Mouse (Mus musculus) stomach, postnatal 0 days (tissue): ENCODE measurements around the gene Wdr5. TPM values are rescaled to one million over a fixed set of nuclear protein-coding genes. Genes with fewer than 3 reads are reported as not detected.
"Not testable (repeated sequence)": the region's sequence is repeated elsewhere in the genome, so short reads cannot be mapped to it uniquely, and the experiment has no call there.

Experiments
- ATAC-seq: fragments of 200-750 bp; cut with Nextera tagmentation; 2 replicates; pipeline ENCODE4 v1.8.0; 2017; ENCODE audit not compliant: low FRiP score, low TSS enrichment
- DNase-seq: peaks from one replicate; pipeline ENCODE4 v3.0.0-alpha.2; 2016; ENCODE audit warnings: low spot score
- H3K27ac ChIP-seq: fragments of 300-500 bp; sonication (generic); replicated peaks from 2 replicates; pipeline ENCODE4 v1.5.1; 2014; ENCODE audit warnings: mild to moderate bottlenecking, control low read depth
- H3K27me3 ChIP-seq: fragments of 300-500 bp; sonication (generic); 2 replicates; pipeline ENCODE4 v1.6.1; 2014; ENCODE audit warnings: low read length; ENCODE audit not compliant: control insufficient read depth, insufficient read depth
- H3K36me3 ChIP-seq: fragments of 300-500 bp; sonication (generic); 2 replicates; pipeline ENCODE4 v1.6.1; 2014; ENCODE audit warnings: low read length, mixed read lengths; ENCODE audit not compliant: control insufficient read depth, insufficient read depth
- H3K4me1 ChIP-seq: fragments of 300-500 bp; sonication (generic); replicated peaks from 2 replicates; pipeline ENCODE4 v1.6.1; 2014; ENCODE audit warnings: antibody characterized with exemption; ENCODE audit not compliant: control insufficient read depth, insufficient read depth
- H3K4me2 ChIP-seq: fragments of 300-500 bp; sonication (generic); replicated peaks from 2 replicates; pipeline ENCODE4 v1.6.1; 2014; ENCODE audit warnings: low read depth, mild to moderate bottlenecking, control low read depth, moderate library complexity
- H3K4me3 ChIP-seq: fragments of 300-500 bp; sonication (generic); 2 replicates; pipeline ENCODE4 v1.5.1; 2014; ENCODE audit warnings: low read depth, low read length, control low read depth
- H3K9ac ChIP-seq: fragments of 300-500 bp; sonication (generic); 2 replicates; pipeline ENCODE4 v1.6.1; 2014; ENCODE audit warnings: mild to moderate bottlenecking, low read length, control low read depth, mixed read lengths
- H3K9me3 ChIP-seq: fragments of 300-500 bp; sonication (generic); 2 replicates; pipeline ENCODE4 v1.6.1; 2016; ENCODE audit warnings: low read length; ENCODE audit not compliant: control insufficient read depth
- CTCF ChIP-seq: IDR thresholded peaks from 2 replicates; pipeline ENCODE4 v1.5.1; 2016; ENCODE audit warnings: antibody characterized with exemption, low read depth, mild to moderate bottlenecking, moderate library complexity
- EP300 ChIP-seq: optimal IDR thresholded peaks from 2 replicates; pipeline ENCODE3; 2016; ENCODE audit warnings: antibody characterized with exemption
- WGBS: fragments of 180-500 bp; shearing (Covaris S2); extraction: QIAGEN DNeasy Blood & Tissue Kit; methylation state at CpG from one replicate; pipeline ENCODE4 v1.1.7; 2014; 5-methylcytosine and 5-hydroxymethylcytosine counted together
- polyA plus RNA-seq: library from polyadenylated mRNA; unstranded; fragments of >200 nt; fragmentation: Nextera tagmentation; extraction: Ambion mirVana; gene quantifications from 2 replicates; pipeline ENCODE4 v1.2.1, GENCODE M21; 2015

Wdr5 gene
- polyA plus RNA-seq, 1 experiment from 2014 or later: 19.3 TPM

DNA sequence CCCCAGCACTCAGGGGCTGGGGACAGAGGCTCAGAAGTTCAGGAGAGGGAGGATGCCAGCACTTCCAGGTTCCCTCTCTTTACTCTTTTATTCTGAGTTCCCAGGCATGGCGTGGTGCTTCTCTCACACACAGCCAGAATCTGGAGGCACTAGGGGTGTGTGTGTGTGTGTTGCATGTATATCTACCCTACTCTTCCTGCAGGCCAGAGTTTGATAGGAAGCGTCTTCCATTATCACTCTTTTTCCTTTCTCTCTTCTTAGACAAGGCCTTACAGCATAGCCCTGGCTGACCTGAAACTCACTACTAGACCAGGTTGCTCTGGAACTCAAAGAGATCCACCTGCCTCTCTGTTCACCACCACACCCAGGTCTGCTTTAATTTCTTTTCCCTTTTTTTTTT, 24.0 kb upstream of the Wdr5 start:
- Histone ChIP-seq H3K27ac (no peak overlapping the region), H3K9me3 (no peaks in the 10 kb centered on the region), H3K4me3 (no peak overlapping the region), H3K27me3 (no peaks in the 10 kb centered on the region), H3K9ac (no peak overlapping the region), H3K36me3 (no peaks in the 10 kb centered on the region), H3K4me1 (no peaks in the 10 kb centered on the region), H3K4me2 (no peak overlapping the region)
- no peak for ATAC-seq
- TF ChIP-seq CTCF (no peak), EP300 (no peak)
- 83% methylated on average over 2 of the region's 2 CpGs for WGBS
- DNase-seq: no peak

DNA sequence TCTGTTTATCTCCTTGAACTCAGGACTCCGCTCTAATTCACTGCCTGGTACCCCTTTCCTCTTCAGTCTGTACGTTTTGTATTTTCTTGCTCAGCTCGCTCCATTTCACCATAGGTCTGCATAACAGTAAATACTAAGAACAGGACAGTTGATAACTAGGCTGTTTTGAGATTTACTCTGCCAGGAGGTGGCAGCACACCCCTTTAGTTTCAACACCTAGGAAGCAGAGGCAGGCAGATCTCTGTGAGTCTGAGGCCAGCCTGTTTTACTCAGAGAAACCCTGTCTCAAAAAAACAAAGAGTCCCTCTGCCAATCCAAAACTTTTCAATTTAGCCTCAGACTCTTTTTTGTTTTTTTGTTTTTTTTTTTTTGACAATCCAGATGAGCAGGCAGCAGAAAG, 21.0 kb upstream of the Wdr5 start:
- H3K27me3 ChIP-seq: no peaks in the 10 kb centered on the region
- H3K27ac ChIP-seq: no peak overlapping the region
- no peak overlapping the region for H3K9ac ChIP-seq
- TF ChIP-seq EP300 (no peak), CTCF (peak; percentile 29)
- no peaks in the 10 kb centered on the region for H3K36me3 ChIP-seq
- DNase-seq (no peak), ATAC-seq (no peak)
- no peaks in the 10 kb centered on the region for H3K9me3 ChIP-seq
- 94% methylated on average over 3 of the region's 3 CpGs for WGBS
- H3K4me1 ChIP-seq: no peaks in the 10 kb centered on the region
- H3K4me2 ChIP-seq: no peak overlapping the region
- H3K4me3 ChIP-seq: no peak overlapping the region

DNA sequence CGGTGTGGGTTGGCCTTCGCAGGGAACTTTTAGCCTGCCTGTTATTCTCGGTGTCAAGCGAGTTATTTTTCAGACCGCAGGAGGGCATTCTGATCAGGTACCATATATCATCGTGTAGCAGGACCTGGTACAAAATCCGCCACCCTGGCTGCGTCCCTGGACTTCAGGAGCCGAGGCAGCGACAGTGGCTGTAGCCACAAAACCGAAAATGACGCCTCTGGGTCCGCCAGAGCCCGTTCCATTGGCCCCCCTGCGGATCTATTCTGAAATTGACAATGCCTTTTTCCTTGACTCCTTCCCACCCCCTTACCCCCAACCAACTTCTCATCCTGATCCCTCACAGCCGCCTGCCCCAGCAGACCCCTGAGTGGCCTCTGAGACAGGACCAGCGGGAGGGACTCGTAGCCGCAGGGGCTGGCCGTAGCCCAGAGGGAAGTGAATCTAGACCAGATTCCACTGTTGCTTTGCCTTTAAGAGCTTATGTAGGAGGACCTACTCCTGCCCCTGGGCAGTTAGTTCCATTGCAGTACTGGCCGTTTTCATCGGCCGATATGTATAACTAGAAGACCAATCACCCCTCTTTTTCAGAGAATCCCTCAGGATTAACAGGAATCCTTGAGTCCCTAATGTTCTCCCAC, 18.4 kb upstream of the Wdr5 start:
- TF ChIP-seq EP300 (no peak), CTCF (no peak; the same call in 1 of the 2 replicates)
- no peak for DNase-seq
- H3K27me3 ChIP-seq: no peaks in the 10 kb centered on the region
- no peak overlapping the region for H3K9ac ChIP-seq
- H3K4me3 ChIP-seq: peak overlapping the region; percentile 32
- 45% methylated on average over 23 of the region's 23 CpGs for WGBS
- no peaks in the 10 kb centered on the region for H3K9me3 ChIP-seq
- no peaks in the 10 kb centered on the region for H3K36me3 ChIP-seq
- H3K27ac ChIP-seq: no peak overlapping the region; the same call in 1 of the 2 replicates
- no peaks in the 10 kb centered on the region for H3K4me1 ChIP-seq
- ATAC-seq: no peak; the same call in 1 of the 2 replicates
- peak overlapping the region; percentile 54 for H3K4me2 ChIP-seq

DNA sequence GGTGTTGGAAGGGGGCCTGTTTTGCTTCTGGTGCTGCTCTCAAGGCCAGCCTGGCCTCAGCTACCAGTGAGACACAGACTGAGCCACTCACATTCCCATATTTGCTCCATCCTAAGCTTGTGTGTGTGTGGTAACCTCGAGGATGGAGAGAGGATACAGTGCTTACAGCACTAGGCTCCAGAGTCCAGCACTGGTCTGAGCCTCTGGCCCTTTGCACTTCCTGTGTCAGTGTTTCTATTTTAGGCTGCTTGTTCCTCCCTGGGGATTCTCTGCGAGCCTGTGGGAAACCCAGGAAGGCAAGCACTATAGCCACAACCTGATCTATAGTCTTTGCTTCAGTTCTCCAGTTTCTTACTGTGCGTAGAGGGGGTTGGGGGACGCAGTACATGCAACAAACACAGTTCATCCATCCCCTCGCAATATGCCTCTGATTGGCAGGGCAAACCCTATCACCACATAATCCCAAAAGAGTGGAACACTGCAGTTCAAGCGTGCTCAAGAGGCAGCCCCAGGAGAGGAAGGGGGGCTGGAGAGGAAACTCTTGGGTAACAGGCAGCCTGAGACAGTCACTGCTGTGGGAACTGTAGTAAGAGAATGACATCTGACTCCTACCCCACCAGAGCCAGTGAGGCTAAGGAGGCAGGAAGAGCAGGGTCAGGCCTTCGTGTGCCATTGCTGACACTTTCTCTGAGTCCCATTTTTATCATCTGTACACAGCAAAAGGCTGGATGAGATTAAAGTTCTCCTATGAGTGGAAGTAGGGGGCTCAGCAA, 10.7 kb upstream of the Wdr5 start:
- Histone ChIP-seq H3K9ac (0 out of 2 replicates have a peak overlapping the region, but pooled peaks have one; percentile 5), H3K4me1 (no peaks in the 10 kb centered on the region), H3K27ac (peak overlapping the region; percentile 49), H3K4me2 (no peak overlapping the region), H3K27me3 (no peaks in the 10 kb centered on the region), H3K9me3 (no peaks in the 10 kb centered on the region), H3K4me3 (no peak overlapping the region), H3K36me3 (no peaks in the 10 kb centered on the region)
- ATAC-seq: no peak
- no peak for DNase-seq
- 52% methylated on average over 7 of the region's 7 CpGs for WGBS
- TF ChIP-seq CTCF (no peak), EP300 (no peak)

DNA sequence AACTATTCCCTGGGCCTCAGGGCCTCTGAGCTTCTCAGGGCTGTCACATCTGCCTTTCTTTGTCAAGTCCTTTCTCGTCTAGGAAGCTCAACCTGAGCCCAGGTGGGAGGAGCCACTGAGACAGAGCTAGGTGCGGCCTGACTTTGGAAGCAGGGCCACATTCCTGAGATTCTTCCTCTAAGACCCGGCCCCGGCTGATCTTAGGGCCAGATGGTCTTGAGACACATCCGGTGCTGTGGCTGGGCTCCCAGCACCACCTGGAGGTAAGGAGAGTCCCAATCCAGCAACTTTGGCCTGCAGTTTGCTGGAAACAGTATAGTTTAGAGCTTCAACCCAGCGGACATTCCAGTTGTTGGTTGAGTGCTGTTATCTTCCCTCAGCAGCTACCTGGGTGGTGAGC, 9.4 kb upstream of the Wdr5 start:
- TF ChIP-seq EP300: no peak
- TF ChIP-seq CTCF: peak; percentile 57
- Histone ChIP-seq H3K4me3 (no peak overlapping the region), H3K9ac (no peak overlapping the region), H3K27me3 (no peaks in the 10 kb centered on the region), H3K27ac (peak overlapping the region; percentile 49; the same call in 1 of the 2 replicates), H3K4me2 (no peak overlapping the region), H3K36me3 (no peaks in the 10 kb centered on the region), H3K4me1 (no peaks in the 10 kb centered on the region), H3K9me3 (no peaks in the 10 kb centered on the region)
- DNase-seq (peak; percentile 52), ATAC-seq (peak; percentile 45; the same call in 1 of the 2 replicates)
- WGBS: 15% methylated on average over 6 of the region's 6 CpGs

DNA sequence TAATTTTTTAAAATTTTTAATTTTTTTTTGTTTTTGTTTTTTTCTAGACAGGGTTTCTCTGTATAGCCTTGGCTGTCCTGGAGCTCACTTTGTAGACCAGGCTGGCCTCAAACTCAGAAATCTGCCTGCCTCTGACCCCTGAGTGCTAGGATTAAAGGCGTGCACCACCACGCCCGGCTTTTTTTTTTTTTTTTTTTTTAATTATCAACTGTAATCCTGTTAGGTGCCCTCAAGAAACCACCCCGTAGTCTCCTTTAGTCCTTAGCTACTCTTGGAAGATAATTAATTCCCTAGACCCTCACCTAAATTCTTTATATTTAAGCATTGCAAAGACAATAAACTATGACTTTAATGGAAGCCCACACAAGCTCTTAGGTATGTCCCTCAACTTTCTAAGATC, 8.3 kb upstream of the Wdr5 start:
- not testable (repeated sequence) for H3K4me3 ChIP-seq, H3K36me3 ChIP-seq, H3K4me2 ChIP-seq, H3K27ac ChIP-seq, H3K27me3 ChIP-seq, H3K9ac ChIP-seq, ATAC-seq, H3K9me3 ChIP-seq, DNase-seq, H3K4me1 ChIP-seq
- 71% methylated on average over 4 of the region's 4 CpGs for WGBS
